Mouse (Mus musculus) embryonic fibroblast, embryonic 13.5 days (primary cell): ENCODE results near the gene Slain1.

Experiments used
- CTCF ChIP-seq: IDR thresholded peaks from 2 replicates; pipeline ENCODE4 v1.5.1; 2011; ENCODE audit warnings: mild to moderate bottlenecking, control low read depth, low read length, moderate library complexity, borderline replicate concordance; ENCODE audit not compliant: insufficient read depth
- POLR2A ChIP-seq: IDR thresholded peaks from 2 replicates; pipeline ENCODE4 v1.6.1; 2011; ENCODE audit warnings: low read depth, mild to moderate bottlenecking, control low read depth, low read length, moderate library complexity

- no peak for TF ChIP-seq CTCF
- no peak for TF ChIP-seq POLR2A
Observed at GRCm38 (mm10) chr14:103650413-103651101, 529 bp downstream of the Slain1 start.
